Mouse (Mus musculus) frontal cortex, adult 2 months (tissue): ENCODE data around the gene Trim54. TPM values are rescaled to one million over a fixed set of nuclear protein-coding genes. Genes with fewer than 3 reads are reported as not detected.
A peak's percentile ranks its signal among the peaks of the same experiment; 100 is the strongest.

ENCODE experiments used
- DNase-seq, 2 experiments: peaks; one replicate each; pipeline ENCODE4 v3.0.0; 2022; ENCODE audit warnings: low spot score in 1 of 2; ENCODE audit errors: extremely low spot score in 1 of 2
- polyA plus RNA-seq: library from polyadenylated mRNA; depleted of rRNA; stranded (reverse); fragments of >200 nt; gene quantifications from 2 replicates; pipeline ENCODE4 v1.2.3, GENCODE M21; 2012; rRNA removed

Trim54 gene
- polyA plus RNA-seq = 0.64 and 2.0 TPM in 2 replicates

- no peak for DNase-seq
These were observed at the start of gene Trim54 for GRCm38 (mm10) chr5:31116354-31116753. Gene Trim54, plus strand, starts transcription at chr5:31116712.

- DNase-seq = no peak
These were observed 46.7 kb upstream of the Trim54 start for GRCm38 (mm10) chr5:31069810-31070209.

- no peak for DNase-seq
These were observed 45.5 kb upstream of the Trim54 start for GRCm38 (mm10) chr5:31071059-31071458.

- DNase-seq = no peak
These were observed 44.7 kb upstream of the Trim54 start for GRCm38 (mm10) chr5:31071821-31072220.

GRCm38 (mm10) chr5:31073176-31073575 lies 43.3 kb upstream of the Trim54 start:
- no peak for DNase-seq

- no peak for DNase-seq
These were observed 40.2 kb upstream of the Trim54 start for GRCm38 (mm10) chr5:31076346-31076745.

GRCm38 (mm10) chr5:31080059-31080794 lies 36.3 kb upstream of the Trim54 start:
- DNase-seq = peak; percentile 63 to 79

- DNase-seq = no peak
These were observed 35.7 kb upstream of the Trim54 start for GRCm38 (mm10) chr5:31080795-31081164.

- peak in 1 of 2 experiments; percentile 57 for DNase-seq
These were observed 35.1 kb upstream of the Trim54 start for GRCm38 (mm10) chr5:31081386-31081785.

GRCm38 (mm10) chr5:31082355-31082754 lies 34.2 kb upstream of the Trim54 start:
- DNase-seq = peak in 1 of 2 experiments; percentile 74

- DNase-seq = no peak
These were observed 33.4 kb upstream of the Trim54 start for GRCm38 (mm10) chr5:31082935-31083625.

GRCm38 (mm10) chr5:31083949-31084348 lies 32.6 kb upstream of the Trim54 start:
- DNase-seq = no peak

GRCm38 (mm10) chr5:31086606-31087005 lies 29.9 kb upstream of the Trim54 start:
- DNase-seq = no peak

- peak in 1 of 2 experiments; percentile 47 for DNase-seq
These were observed 29.4 kb upstream of the Trim54 start for GRCm38 (mm10) chr5:31087131-31087530.

GRCm38 (mm10) chr5:31092231-31092975 lies 24.1 kb upstream of the Trim54 start:
- DNase-seq = peak in 1 of 2 experiments; percentile 72

GRCm38 (mm10) chr5:31093151-31094041 lies 23.1 kb upstream of the Trim54 start:
- peak in 1 of 2 experiments; percentile 66 for DNase-seq

GRCm38 (mm10) chr5:31094100-31094798 lies 22.3 kb upstream of the Trim54 start:
- no peak for DNase-seq

- DNase-seq = peak in 1 of 2 experiments; percentile 69
These were observed 21.5 kb upstream of the Trim54 start for GRCm38 (mm10) chr5:31094799-31095691.
